Mouse (Mus musculus) midbrain, embryonic 15.5 days (tissue): Measurements from ENCODE around the gene Cd33. TPM values are rescaled to one million over a fixed set of nuclear protein-coding genes. Genes with fewer than 3 reads are reported as not detected.

Experiments
- ATAC-seq: fragments of 200-750 bp; cut with Nextera tagmentation; replicated peaks from 2 replicates; pipeline ENCODE4 v1.8.0; 2017; ENCODE audit warnings: moderate TSS enrichment
- H3K27ac ChIP-seq: fragments of 300-500 bp; sonication (generic); 2 replicates; pipeline ENCODE4 v1.5.1; 2015; ENCODE audit warnings: mild to moderate bottlenecking, inconsistent platforms
- H3K27me3 ChIP-seq: fragments of 300-500 bp; sonication (generic); replicated peaks from 2 replicates; pipeline ENCODE4 v1.6.1; 2015; ENCODE audit warnings: inconsistent platforms
- H3K36me3 ChIP-seq: fragments of 300-500 bp; sonication (generic); replicated peaks from 2 replicates; pipeline ENCODE4 v1.6.1; 2015; ENCODE audit warnings: inconsistent platforms
- H3K4me1 ChIP-seq: fragments of 300-500 bp; sonication (generic); 2 replicates; pipeline ENCODE4 v1.6.1; 2015; ENCODE audit warnings: inconsistent platforms
- H3K4me2 ChIP-seq: fragments of 300-500 bp; sonication (generic); 2 replicates; pipeline ENCODE4 v1.6.1; 2015; ENCODE audit warnings: inconsistent platforms, mild to moderate bottlenecking, moderate library complexity
- H3K4me3 ChIP-seq: fragments of 300-500 bp; sonication (generic); 2 replicates; pipeline ENCODE4 v1.5.1; 2015; ENCODE audit warnings: mild to moderate bottlenecking, inconsistent platforms
- H3K9ac ChIP-seq: fragments of 300-500 bp; sonication (generic); 2 replicates; pipeline ENCODE4 v1.6.1; 2015; ENCODE audit warnings: mild to moderate bottlenecking, inconsistent platforms
- H3K9me3 ChIP-seq: fragments of 300-500 bp; sonication (generic); 2 replicates; pipeline ENCODE4 v1.6.1; 2016; ENCODE audit warnings: inconsistent platforms
- WGBS: fragments of 180-500 bp; shearing (Covaris S2); methylation state at CpG from one replicate; pipeline ENCODE4 v1.1.7; 2015; ENCODE audit warnings: mixed read lengths; 5-methylcytosine and 5-hydroxymethylcytosine counted together
- polyA plus RNA-seq: library from polyadenylated mRNA; unstranded; fragments of >200 nt; fragmentation: Nextera tagmentation; extraction: Ambion mirVana; gene quantifications from 2 replicates; pipeline ENCODE4 v1.2.1, GENCODE M21; 2015

The Cd33 gene
- polyA plus RNA-seq, 1 experiment from 2014 or later: 0.41 TPM

- H3K27ac ChIP-seq: no peak overlapping the region
- WGBS: 74% methylated on average over 4 of the region's 4 CpGs
- H3K4me2 ChIP-seq: no peak overlapping the region
- no peak for ATAC-seq
- H3K9me3 ChIP-seq: no peaks in the 10 kb centered on the region
- H3K4me3 ChIP-seq: no peak overlapping the region
- no peaks in the 10 kb centered on the region for H3K27me3 ChIP-seq
- H3K36me3 ChIP-seq: no peaks in the 10 kb centered on the region
- H3K4me1 ChIP-seq: no peaks in the 10 kb centered on the region
- H3K9ac ChIP-seq: no peak overlapping the region
Observed at GRCm38 (mm10) chr7:43548206-43548605, 4.0 kb upstream of the Cd33 start.

GRCm38 (mm10) chr7:43547666-43548065 is 3.4 kb upstream of the Cd33 start:
- no peak for ATAC-seq
- no peaks in the 10 kb centered on the region for H3K36me3 ChIP-seq
- no peak overlapping the region for H3K27ac ChIP-seq
- H3K4me2 ChIP-seq: no peak overlapping the region
- H3K9me3 ChIP-seq: no peaks in the 10 kb centered on the region
- no peak overlapping the region for H3K9ac ChIP-seq
- no peaks in the 10 kb centered on the region for H3K4me1 ChIP-seq
- no peaks in the 10 kb centered on the region for H3K27me3 ChIP-seq
- H3K4me3 ChIP-seq: no peak overlapping the region
- WGBS: 48% methylated on average over 5 of the region's 5 CpGs

GRCm38 (mm10) chr7:43545656-43546545 is 1.7 kb upstream of the Cd33 start:
- no peak for ATAC-seq
- H3K27me3 ChIP-seq: no peaks in the 10 kb centered on the region

GRCm38 (mm10) chr7:43538524-43538923 is 5.7 kb downstream of the Cd33 start:
- H3K4me1 ChIP-seq: no peaks in the 10 kb centered on the region
- no peak for ATAC-seq
- no peaks in the 10 kb centered on the region for H3K9me3 ChIP-seq

More at GRCm38 (mm10) chr7:43545656-43546545, 1.7 kb upstream of the Cd33 start:
- Histone ChIP-seq H3K4me3 (no peak overlapping the region), H3K9me3 (no peaks in the 10 kb centered on the region), H3K4me2 (no peak overlapping the region), H3K36me3 (no peaks in the 10 kb centered on the region), H3K4me1 (no peaks in the 10 kb centered on the region), H3K27ac (no peak overlapping the region), H3K9ac (no peak overlapping the region)
- WGBS: 73% methylated on average over 7 of the region's 7 CpGs

GRCm38 (mm10) chr7:43532936-43533505 is 11.2 kb downstream of the Cd33 start:
- 90% methylated on average over 9 of the region's 9 CpGs for WGBS
- no peaks in the 10 kb centered on the region for H3K9me3 ChIP-seq
- no peak overlapping the region for H3K4me2 ChIP-seq
- H3K9ac ChIP-seq: no peak overlapping the region
- no peaks in the 10 kb centered on the region for H3K4me1 ChIP-seq
- no peaks in the 10 kb centered on the region for H3K27me3 ChIP-seq
- H3K4me3 ChIP-seq: no peak overlapping the region
- H3K27ac ChIP-seq: no peak overlapping the region
- ATAC-seq: no peak
- no peaks in the 10 kb centered on the region for H3K36me3 ChIP-seq

More at GRCm38 (mm10) chr7:43538524-43538923, 5.7 kb downstream of the Cd33 start:
- Histone ChIP-seq H3K36me3 (no peaks in the 10 kb centered on the region), H3K9ac (no peak overlapping the region), H3K27me3 (no peaks in the 10 kb centered on the region), H3K27ac (no peak overlapping the region), H3K4me3 (no peak overlapping the region), H3K4me2 (no peak overlapping the region)
- 76% methylated on average over 4 of the region's 4 CpGs for WGBS

- H3K4me3 ChIP-seq: no peak overlapping the region
- no peaks in the 10 kb centered on the region for H3K4me1 ChIP-seq
- ATAC-seq: no peak
- no peak overlapping the region for H3K9ac ChIP-seq
- no peaks in the 10 kb centered on the region for H3K9me3 ChIP-seq
- no peaks in the 10 kb centered on the region for H3K36me3 ChIP-seq
- H3K27me3 ChIP-seq: no peaks in the 10 kb centered on the region
- no peak overlapping the region for H3K4me2 ChIP-seq
- WGBS: 82% methylated on average over 8 of the region's 8 CpGs
- no peak overlapping the region for H3K27ac ChIP-seq
Observed at GRCm38 (mm10) chr7:43530216-43530785, 13.9 kb downstream of the Cd33 start.

- H3K27ac ChIP-seq: no peak overlapping the region
- WGBS: 63% methylated on average over 3 of the region's 3 CpGs
- no peaks in the 10 kb centered on the region for H3K36me3 ChIP-seq
- H3K27me3 ChIP-seq: no peaks in the 10 kb centered on the region
- no peaks in the 10 kb centered on the region for H3K4me1 ChIP-seq
- no peaks in the 10 kb centered on the region for H3K9me3 ChIP-seq
- no peak for ATAC-seq
- no peak overlapping the region for H3K4me2 ChIP-seq
- no peak overlapping the region for H3K9ac ChIP-seq
- no peak overlapping the region for H3K4me3 ChIP-seq
Observed at GRCm38 (mm10) chr7:43525313-43525712, 18.9 kb downstream of the Cd33 start.

GRCm38 (mm10) chr7:43522776-43523175 is 21.5 kb downstream of the Cd33 start:
- Histone ChIP-seq H3K36me3 (no peaks in the 10 kb centered on the region), H3K4me3 (no peak overlapping the region)
- no peak for ATAC-seq

GRCm38 (mm10) chr7:43518341-43518740 is 25.9 kb downstream of the Cd33 start:
- no peak overlapping the region for H3K4me3 ChIP-seq
- 85% methylated on average over 15 of the region's 15 CpGs for WGBS

More at GRCm38 (mm10) chr7:43522776-43523175, 21.5 kb downstream of the Cd33 start:
- H3K4me1 ChIP-seq: no peaks in the 10 kb centered on the region
- H3K27ac ChIP-seq: no peak overlapping the region
- WGBS: 94% methylated on average over 2 of the region's 2 CpGs
- no peak overlapping the region for H3K4me2 ChIP-seq
- H3K9ac ChIP-seq: no peak overlapping the region
- H3K27me3 ChIP-seq: no peaks in the 10 kb centered on the region
- no peaks in the 10 kb centered on the region for H3K9me3 ChIP-seq

GRCm38 (mm10) chr7:43515076-43515475 is 29.2 kb downstream of the Cd33 start:
- Histone ChIP-seq H3K9ac (no peak overlapping the region), H3K4me1 (no peaks in the 10 kb centered on the region), H3K36me3 (no peaks in the 10 kb centered on the region), H3K27ac (no peak overlapping the region), H3K4me3 (no peak overlapping the region), H3K4me2 (no peak overlapping the region), H3K27me3 (no peaks in the 10 kb centered on the region), H3K9me3 (no peaks in the 10 kb centered on the region)
- ATAC-seq: no peak
- WGBS: 81% methylated on average over 5 of the region's 5 CpGs

More at GRCm38 (mm10) chr7:43518341-43518740, 25.9 kb downstream of the Cd33 start:
- H3K9ac ChIP-seq: no peak overlapping the region
- H3K4me1 ChIP-seq: no peaks in the 10 kb centered on the region
- no peak overlapping the region for H3K27ac ChIP-seq
- no peaks in the 10 kb centered on the region for H3K27me3 ChIP-seq
- ATAC-seq: no peak
- H3K36me3 ChIP-seq: no peaks in the 10 kb centered on the region
- H3K4me2 ChIP-seq: no peak overlapping the region
- H3K9me3 ChIP-seq: no peaks in the 10 kb centered on the region

- Histone ChIP-seq H3K27me3 (no peaks in the 10 kb centered on the region), H3K36me3 (no peaks in the 10 kb centered on the region), H3K4me3 (no peak overlapping the region), H3K27ac (no peak overlapping the region), H3K9me3 (no peaks in the 10 kb centered on the region), H3K4me1 (no peaks in the 10 kb centered on the region), H3K9ac (no peak overlapping the region), H3K4me2 (no peak overlapping the region)
- no peak for ATAC-seq
- 85% methylated on average over 4 of the region's 4 CpGs for WGBS
Observed at GRCm38 (mm10) chr7:43512519-43512918, 31.7 kb downstream of the Cd33 start.

GRCm38 (mm10) chr7:43511707-43512478 is 32.3 kb downstream of the Cd33 start:
- no peak overlapping the region for H3K4me2 ChIP-seq
- WGBS: 73% methylated on average over 4 of the region's 4 CpGs
- no peaks in the 10 kb centered on the region for H3K36me3 ChIP-seq
- no peaks in the 10 kb centered on the region for H3K9me3 ChIP-seq
- no peaks in the 10 kb centered on the region for H3K4me1 ChIP-seq
- ATAC-seq: no peak
- H3K27me3 ChIP-seq: no peaks in the 10 kb centered on the region
- H3K27ac ChIP-seq: no peak overlapping the region
- no peak overlapping the region for H3K4me3 ChIP-seq
- no peak overlapping the region for H3K9ac ChIP-seq
